Mouse (Mus musculus): ENCODE data around the gene Plekhg3. TPM values are rescaled to one million over a fixed set of nuclear protein-coding genes. Genes with fewer than 3 reads are reported as not detected.

Plekhg3 gene
- total and polyA plus RNA-seq, 2 experiments: 16.5 to 17.1 TPM

DNA sequence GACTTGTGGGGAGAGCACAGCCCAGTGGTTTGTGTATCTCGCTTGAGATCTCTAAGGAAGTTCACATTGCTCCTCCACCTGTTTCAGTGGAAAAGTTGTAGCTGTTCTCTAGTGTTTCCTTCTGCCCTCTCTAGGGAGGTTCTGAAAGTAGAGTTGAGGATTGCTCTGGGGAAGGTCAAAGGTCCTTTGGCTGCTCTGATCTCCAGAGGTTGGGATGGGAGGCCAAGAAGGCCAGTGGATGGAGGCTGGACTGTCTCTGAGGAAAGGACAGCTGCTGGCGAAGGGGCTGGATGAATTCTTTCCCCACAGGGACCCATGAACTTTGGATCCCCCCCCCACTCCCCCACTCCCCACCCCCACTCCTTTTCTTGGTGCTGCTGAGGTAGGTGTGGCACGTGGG, 23.7 kb downstream of the Plekhg3 start:
- peaks cover 46% of the 10 kb centered on the region for H3K4me1 ChIP-seq (ENCODE audit: control insufficient read depth, insufficient read depth, low read length)

DNA sequence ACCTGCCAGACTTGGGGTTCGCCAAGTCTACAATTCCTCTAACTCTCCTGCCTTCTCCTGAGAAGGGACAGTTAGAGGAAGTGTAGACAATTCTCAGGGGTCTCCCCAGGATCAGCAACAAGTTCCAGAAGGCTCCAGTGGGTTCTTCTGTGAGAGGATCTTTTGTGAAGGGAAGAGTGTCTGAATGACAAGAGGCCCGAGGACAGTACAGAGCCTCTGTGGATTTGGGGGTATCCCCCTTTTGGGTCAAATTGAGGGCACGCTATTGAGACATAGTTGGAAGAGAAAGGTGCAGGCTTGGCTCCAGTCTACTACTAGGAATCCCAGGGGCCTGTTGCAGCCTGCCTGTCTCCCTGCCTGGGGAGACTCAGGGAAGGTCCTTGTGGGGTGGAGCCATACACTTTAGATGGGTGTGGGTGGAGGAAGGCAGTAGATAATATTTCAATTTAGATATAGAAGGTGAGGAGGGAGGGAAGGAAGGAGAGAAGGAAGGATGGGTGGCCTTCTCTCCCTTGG, 24.2 kb downstream of the Plekhg3 start:
- Histone ChIP-seq H3K36me3 (ENCODE audit: control insufficient read depth, insufficient read depth, low read length) (no peaks in the 10 kb centered on the region), H3K79me2 (ENCODE audit: control insufficient read depth, insufficient read depth, low read length) (peaks cover 31% of the 10 kb centered on the region; the same call in 1 of the 2 replicates), H3K9ac (ENCODE audit: low read depth, low read length) (no peak overlapping the region), H3K27me3 (ENCODE audit: control insufficient read depth, insufficient read depth, low read length) (no peaks in the 10 kb centered on the region), H3K27ac (replicated peaks; ENCODE audit: insufficient read depth, low read depth, low read length) (no peak overlapping the region), H3K4me1 (ENCODE audit: control insufficient read depth, insufficient read depth, low read length) (peaks cover 46% of the 10 kb centered on the region), H3K4me3 (ENCODE audit: insufficient read depth, low read depth, low read length) (no peak overlapping the region)
- no peak for DNase-seq (ENCODE audit: extremely low read depth, low read depth, low spot score)
- 64% methylated on average over 3 of the region's 3 CpGs for WGBS
- TF ChIP-seq CTCF (IDR thresholded peaks at IDR 0.05; ENCODE audit: low read depth, low read length): no peak

More for the DNA sequence above, 23.7 kb downstream of the Plekhg3 start:
- no peak for TF ChIP-seq POLR2A (IDR thresholded peaks at IDR 0.05; ENCODE audit: extremely low read depth, insufficient read depth, low read length)
- peaks cover 36% of the 10 kb centered on the region; the same call in 1 of the 2 replicates for H3K79me2 ChIP-seq (ENCODE audit: control insufficient read depth, insufficient read depth, low read length)
- no peaks in the 10 kb centered on the region for H3K27me3 ChIP-seq (ENCODE audit: control insufficient read depth, insufficient read depth, low read length)
- no peak overlapping the region for H3K4me3 ChIP-seq (ENCODE audit: insufficient read depth, low read depth, low read length)
- H3K36me3 ChIP-seq (ENCODE audit: control insufficient read depth, insufficient read depth, low read length): no peaks in the 10 kb centered on the region
- WGBS: 50% methylated on average over 3 of the region's 3 CpGs
- H3K27ac ChIP-seq (replicated peaks; ENCODE audit: insufficient read depth, low read depth, low read length): no peak overlapping the region
- no peak overlapping the region for H3K9ac ChIP-seq (ENCODE audit: low read depth, low read length)
- peak; percentile 80 for DNase-seq (ENCODE audit: extremely low read depth, low read depth, low spot score)

DNA sequence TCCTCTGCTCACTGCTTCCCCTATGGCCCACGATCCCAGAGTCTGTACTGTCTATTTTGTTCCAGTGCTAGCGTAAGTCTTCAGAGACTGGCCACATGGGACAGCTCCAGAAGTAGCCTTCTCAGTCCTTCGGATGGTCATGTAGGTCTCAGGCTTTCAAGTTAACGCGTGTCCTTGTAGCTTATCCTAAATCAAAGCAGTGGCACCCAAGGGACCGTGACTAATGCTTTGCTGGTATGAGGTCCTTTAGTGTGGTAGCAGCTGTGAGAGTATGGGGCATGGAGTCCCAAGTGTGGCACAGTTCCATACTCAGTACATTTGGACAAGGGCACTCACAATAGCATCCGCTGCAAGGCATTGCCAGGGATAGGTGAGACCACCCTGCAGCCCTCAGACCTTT, 25.5 kb downstream of the Plekhg3 start:
- peaks cover 22% of the 10 kb centered on the region; the same call in 1 of the 2 replicates for H3K79me2 ChIP-seq (ENCODE audit: control insufficient read depth, insufficient read depth, low read length)
- no peak overlapping the region for H3K9ac ChIP-seq (ENCODE audit: low read depth, low read length)
- 90% methylated on average over 7 of the region's 7 CpGs for WGBS
- TF ChIP-seq POLR2A (IDR thresholded peaks at IDR 0.05; ENCODE audit: extremely low read depth, insufficient read depth, low read length): no peak
- no peak for TF ChIP-seq CTCF (IDR thresholded peaks at IDR 0.05; ENCODE audit: low read depth, low read length)
- no peaks in the 10 kb centered on the region for H3K27me3 ChIP-seq (ENCODE audit: control insufficient read depth, insufficient read depth, low read length)
- no peak overlapping the region for H3K27ac ChIP-seq (replicated peaks; ENCODE audit: insufficient read depth, low read depth, low read length)
- no peak for DNase-seq (ENCODE audit: extremely low read depth, low read depth, low spot score)
- H3K36me3 ChIP-seq (ENCODE audit: control insufficient read depth, insufficient read depth, low read length): peaks cover 8% of the 10 kb centered on the region; the same call in 1 of the 2 replicates
- no peak overlapping the region for H3K4me3 ChIP-seq (ENCODE audit: insufficient read depth, low read depth, low read length)
- H3K4me1 ChIP-seq (ENCODE audit: control insufficient read depth, insufficient read depth, low read length): peaks cover 45% of the 10 kb centered on the region

DNA sequence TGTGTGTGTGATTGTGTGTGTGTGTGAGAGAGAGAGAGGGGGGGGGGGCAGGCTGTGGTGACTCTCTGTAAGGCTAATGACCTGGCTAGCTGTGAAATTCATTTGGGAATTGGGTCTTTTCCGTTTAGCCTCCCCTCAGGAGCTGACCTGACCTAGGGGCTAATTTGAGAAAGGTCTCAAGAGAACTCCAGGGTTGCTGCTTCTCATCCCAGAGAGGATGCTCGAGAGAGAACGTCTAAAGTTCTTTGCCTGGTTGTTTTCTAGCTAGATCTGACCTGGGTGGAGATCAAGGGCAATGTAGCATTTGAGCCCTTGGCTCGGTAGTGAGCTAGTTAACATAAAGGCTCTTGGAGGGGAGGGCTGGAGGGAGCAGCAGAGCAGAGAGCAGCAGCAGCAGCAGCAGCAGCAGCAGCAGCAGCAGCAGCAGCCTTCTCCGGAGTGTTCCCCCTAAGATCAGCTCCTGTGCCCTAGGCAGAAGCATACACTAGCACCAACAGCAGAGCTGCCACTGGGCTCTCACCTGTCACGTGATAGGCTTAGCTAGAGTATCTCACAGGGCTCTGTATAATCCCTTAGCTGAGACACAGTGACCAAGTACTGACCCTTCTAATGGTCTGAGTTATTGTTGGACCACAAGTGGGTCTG, 26.2 kb downstream of the Plekhg3 start:
- TF ChIP-seq CTCF (IDR thresholded peaks at IDR 0.05; ENCODE audit: low read depth, low read length) (no peak), POLR2A (IDR thresholded peaks at IDR 0.05; ENCODE audit: extremely low read depth, insufficient read depth, low read length) (no peak)
- WGBS: 37% methylated on average over 6 of the region's 6 CpGs
- no peak for DNase-seq (ENCODE audit: extremely low read depth, low read depth, low spot score)
- Histone ChIP-seq H3K27ac (replicated peaks; ENCODE audit: insufficient read depth, low read depth, low read length) (0 out of 2 replicates have a peak overlapping the region, but pooled peaks have one; percentile 10), H3K4me3 (ENCODE audit: insufficient read depth, low read depth, low read length) (no peak overlapping the region), H3K27me3 (ENCODE audit: control insufficient read depth, insufficient read depth, low read length) (no peaks in the 10 kb centered on the region), H3K4me1 (ENCODE audit: control insufficient read depth, insufficient read depth, low read length) (peaks cover 43% of the 10 kb centered on the region), H3K36me3 (ENCODE audit: control insufficient read depth, insufficient read depth, low read length) (peaks cover 8% of the 10 kb centered on the region; the same call in 1 of the 2 replicates), H3K9ac (ENCODE audit: low read depth, low read length) (no peak overlapping the region), H3K79me2 (ENCODE audit: control insufficient read depth, insufficient read depth, low read length) (peaks cover 21% of the 10 kb centered on the region; the same call in 1 of the 2 replicates)

DNA sequence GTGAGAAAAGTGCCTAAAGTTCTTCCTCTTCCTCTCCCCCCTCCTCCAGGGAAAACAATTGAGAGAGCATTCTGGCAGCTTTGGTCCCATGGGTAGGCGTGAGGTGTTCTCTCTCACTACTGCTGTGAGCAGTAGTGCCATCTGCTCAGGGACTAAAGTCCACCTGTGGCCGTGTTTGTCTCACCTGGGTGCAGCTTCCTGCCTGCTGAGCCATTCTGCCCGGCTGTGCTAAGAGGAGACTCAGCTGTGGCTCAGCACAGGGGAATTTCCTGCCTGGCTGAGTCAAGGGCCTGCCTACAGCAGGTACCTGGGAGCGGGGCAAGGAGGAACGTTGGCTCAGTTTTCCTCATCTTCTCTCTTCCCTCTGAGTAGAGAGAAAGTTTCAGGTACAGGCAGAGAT, 27.5 kb downstream of the Plekhg3 start:
- peaks cover 9% of the 10 kb centered on the region; the same call in 1 of the 2 replicates for H3K36me3 ChIP-seq (ENCODE audit: control insufficient read depth, insufficient read depth, low read length)
- peak overlapping the region; percentile 13; the same call in 1 of the 2 replicates for H3K9ac ChIP-seq (ENCODE audit: low read depth, low read length)
- H3K79me2 ChIP-seq (ENCODE audit: control insufficient read depth, insufficient read depth, low read length): peaks cover 21% of the 10 kb centered on the region; the same call in 1 of the 2 replicates
- peak overlapping the region; percentile 19 for H3K27ac ChIP-seq (replicated peaks; ENCODE audit: insufficient read depth, low read depth, low read length)
- no peak for TF ChIP-seq CTCF (IDR thresholded peaks at IDR 0.05; ENCODE audit: low read depth, low read length)
- no peak for TF ChIP-seq POLR2A (IDR thresholded peaks at IDR 0.05; ENCODE audit: extremely low read depth, insufficient read depth, low read length)
- WGBS: 24% methylated on average over 5 of the region's 5 CpGs
- peaks cover 32% of the 10 kb centered on the region for H3K4me1 ChIP-seq (ENCODE audit: control insufficient read depth, insufficient read depth, low read length)
- DNase-seq (ENCODE audit: extremely low read depth, low read depth, low spot score): peak; percentile 82
- H3K4me3 ChIP-seq (ENCODE audit: insufficient read depth, low read depth, low read length): no peak overlapping the region
- H3K27me3 ChIP-seq (ENCODE audit: control insufficient read depth, insufficient read depth, low read length): no peaks in the 10 kb centered on the region

DNA sequence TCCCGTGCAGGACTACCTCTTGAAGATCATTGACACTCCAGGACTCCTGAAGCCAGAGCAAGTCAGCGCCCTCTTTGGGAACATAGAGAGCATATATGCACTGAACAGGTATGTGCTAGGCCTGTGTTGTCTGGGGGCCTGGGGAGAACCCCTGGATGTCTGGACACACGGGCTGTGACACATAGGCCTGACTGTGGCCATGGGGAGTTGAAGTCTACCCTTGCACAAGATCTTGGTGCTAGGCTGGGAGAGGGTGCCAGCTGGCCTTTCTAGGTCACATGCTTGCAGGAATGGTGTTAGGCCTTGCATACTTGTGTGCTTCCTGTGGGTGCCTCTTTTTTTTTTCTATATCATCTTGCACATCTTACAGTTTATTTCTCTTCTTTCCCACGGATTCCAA, 31.5 kb downstream of the Plekhg3 start:
- peaks cover 5% of the 10 kb centered on the region for H3K4me1 ChIP-seq (ENCODE audit: control insufficient read depth, insufficient read depth, low read length)
- no peak for DNase-seq (ENCODE audit: extremely low read depth, low read depth, low spot score)
- H3K27ac ChIP-seq (replicated peaks; ENCODE audit: insufficient read depth, low read depth, low read length): no peak overlapping the region
- no peaks in the 10 kb centered on the region for H3K27me3 ChIP-seq (ENCODE audit: control insufficient read depth, insufficient read depth, low read length)
- peaks cover 35% of the 10 kb centered on the region for H3K36me3 ChIP-seq (ENCODE audit: control insufficient read depth, insufficient read depth, low read length)
- H3K79me2 ChIP-seq (ENCODE audit: control insufficient read depth, insufficient read depth, low read length): peaks cover 10% of the 10 kb centered on the region; the same call in 1 of the 2 replicates
- 80% methylated on average over 4 of the region's 4 CpGs for WGBS
- TF ChIP-seq POLR2A (IDR thresholded peaks at IDR 0.05; ENCODE audit: extremely low read depth, insufficient read depth, low read length) (no peak), CTCF (IDR thresholded peaks at IDR 0.05; ENCODE audit: low read depth, low read length) (no peak)
- H3K9ac ChIP-seq (ENCODE audit: low read depth, low read length): no peak overlapping the region
- H3K4me3 ChIP-seq (ENCODE audit: insufficient read depth, low read depth, low read length): no peak overlapping the region

Measured in liver, adult 2 months (tissue).